Mouse (Mus musculus): Measurements from ENCODE around the gene Chst14. TPM values are rescaled to one million over a fixed set of nuclear protein-coding genes. Genes with fewer than 3 reads are reported as not detected.

Gene Chst14
- total and polyA plus RNA-seq, 3 experiments: 7.8 to 21.6 (median 15.7) TPM

DNA sequence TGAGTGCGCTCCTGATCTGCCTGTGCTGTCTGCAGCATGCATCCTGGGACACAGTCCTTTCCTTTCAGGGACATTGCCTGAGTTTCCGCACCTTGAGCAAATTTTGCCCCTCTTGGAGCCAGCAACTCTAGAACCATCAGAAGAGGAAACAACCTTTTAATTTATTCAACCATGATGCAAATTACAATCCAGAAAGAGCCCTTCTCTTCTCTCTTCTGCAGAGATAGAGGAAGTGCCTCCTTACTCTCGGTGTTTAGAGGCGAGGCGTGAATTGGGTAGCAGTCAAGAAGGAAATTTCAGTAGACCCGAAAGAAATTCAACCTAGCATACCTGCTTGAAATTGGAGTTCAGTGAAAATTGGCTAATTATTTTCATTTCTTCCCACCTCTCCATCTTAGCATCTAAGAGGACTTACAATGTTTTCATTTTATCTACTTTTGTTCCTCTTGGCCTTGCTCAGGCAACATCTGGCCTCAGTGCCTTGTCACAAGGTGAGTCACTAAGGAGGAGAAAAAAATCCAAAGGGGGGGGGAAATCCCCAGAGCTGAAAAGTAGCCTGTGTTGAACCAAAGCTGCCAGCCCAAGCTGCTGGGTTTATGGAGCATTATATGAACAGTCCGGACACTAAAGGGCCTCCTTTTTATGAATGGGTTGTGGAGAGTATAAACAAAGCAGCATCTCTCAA lies 20.7 kb upstream of the Chst14 start:
- DNase-seq: no peak

DNA sequence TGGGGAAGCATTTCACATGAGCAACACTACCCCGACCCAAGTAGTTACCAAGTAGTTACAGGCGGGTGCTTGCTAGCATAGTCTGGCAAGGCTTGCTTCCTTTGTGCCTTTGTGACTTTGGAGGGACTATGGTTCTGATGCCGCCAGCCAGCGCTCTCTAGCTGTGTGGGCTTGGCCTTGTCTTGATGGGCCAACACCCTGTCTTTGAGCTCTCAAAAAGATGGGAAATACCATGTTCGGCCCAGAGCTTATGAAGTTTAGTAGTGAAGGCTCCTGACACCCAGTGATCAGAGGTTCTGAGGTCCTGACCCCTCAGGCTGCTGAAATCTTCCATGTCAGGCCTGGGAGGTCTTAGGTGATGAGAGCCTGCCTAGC lies 20.2 kb upstream of the Chst14 start:
- no peak for DNase-seq

DNA sequence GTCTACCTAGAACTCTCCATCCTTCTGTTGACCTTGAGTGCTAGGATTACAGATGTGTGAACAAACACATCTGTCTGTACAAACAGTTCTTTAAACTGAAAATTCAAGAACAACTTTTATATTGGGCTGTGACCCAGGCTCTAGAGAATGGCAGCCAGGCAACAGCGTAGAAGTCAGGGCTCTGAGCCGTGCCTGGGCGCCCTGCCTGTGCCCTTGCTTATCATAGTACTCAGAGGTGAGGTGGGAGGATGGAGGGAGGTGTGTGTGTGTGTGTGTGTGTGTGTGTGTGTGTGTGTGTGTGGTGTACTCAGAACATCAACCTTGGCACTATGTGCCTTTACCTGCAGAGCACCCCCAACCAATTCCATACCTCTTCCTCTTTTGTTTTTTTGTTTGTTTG lies 18.5 kb upstream of the Chst14 start:
- no peak for DNase-seq

DNA sequence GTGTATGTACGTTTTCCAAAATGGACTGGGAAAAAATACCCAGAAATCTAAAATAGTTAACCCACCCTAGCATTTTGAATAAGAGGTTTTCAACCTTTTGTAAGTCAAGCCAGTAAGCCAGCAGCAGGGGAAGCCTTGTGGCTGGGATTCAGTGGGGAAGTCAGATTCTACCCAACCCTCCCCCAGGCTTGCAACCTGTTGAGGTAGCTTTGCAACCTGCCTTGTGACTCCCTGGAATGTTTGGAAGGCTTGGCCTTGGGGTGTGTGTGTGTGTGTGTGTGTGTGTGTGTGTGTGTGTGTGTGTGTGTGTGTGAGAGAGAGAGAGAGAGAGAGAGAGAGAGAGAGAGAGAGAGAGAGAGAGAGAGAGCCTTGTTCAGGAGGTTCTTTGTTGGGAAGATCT lies 17.1 kb upstream of the Chst14 start:
- no peak for DNase-seq

DNA sequence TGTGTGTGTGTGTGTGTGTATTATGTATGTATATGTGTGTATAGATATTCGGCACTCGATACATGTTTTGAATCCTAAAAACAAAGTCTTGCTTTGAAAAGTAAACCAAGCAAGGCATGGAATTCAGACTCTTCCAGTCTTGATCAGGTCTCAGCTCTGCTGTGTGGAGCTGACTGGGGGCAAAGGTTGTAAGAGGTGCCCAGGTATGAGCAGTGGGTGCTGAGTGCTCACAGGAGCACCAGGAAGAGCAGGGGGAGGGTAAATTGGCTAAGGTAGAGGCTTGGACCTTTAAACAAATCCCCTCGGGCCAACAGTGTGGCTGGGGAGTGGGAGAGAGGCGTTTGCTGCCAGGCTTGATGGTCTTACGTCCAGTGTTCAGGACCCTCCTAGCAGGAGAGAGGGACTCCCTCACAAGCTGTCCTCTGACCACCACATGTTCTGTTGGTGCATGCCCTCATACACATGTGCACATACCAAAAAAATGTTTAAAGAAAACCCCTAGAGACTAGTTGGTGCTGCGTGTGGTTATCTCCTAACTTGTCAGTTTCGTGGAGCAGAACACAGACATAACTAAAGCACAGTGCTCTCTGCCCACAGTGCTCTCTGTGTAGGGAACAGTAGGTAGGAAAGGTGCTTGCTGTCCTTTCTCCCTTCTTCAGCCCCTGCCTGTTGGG lies 15.6 kb upstream of the Chst14 start:
- no peak for DNase-seq

DNA sequence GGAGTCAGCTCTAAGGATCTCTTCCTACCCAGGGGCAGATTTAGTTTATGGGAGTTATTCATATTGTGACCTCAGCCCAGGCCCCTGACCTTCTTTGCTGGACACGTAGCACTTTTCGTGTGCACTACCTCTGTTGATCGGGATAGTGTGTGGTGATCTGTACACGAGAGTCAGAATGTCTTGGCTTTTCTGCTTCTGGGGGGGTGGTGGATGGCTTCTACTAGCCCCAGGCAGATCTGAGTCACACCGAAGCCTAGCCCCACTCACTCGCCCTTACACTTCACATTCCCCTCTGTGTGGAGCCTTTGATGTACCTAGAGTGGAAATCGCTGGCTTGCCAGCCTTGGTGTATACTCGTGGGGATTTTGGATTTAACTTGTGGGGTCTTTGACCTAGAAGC lies 13.6 kb upstream of the Chst14 start:
- no peak for DNase-seq

DNA sequence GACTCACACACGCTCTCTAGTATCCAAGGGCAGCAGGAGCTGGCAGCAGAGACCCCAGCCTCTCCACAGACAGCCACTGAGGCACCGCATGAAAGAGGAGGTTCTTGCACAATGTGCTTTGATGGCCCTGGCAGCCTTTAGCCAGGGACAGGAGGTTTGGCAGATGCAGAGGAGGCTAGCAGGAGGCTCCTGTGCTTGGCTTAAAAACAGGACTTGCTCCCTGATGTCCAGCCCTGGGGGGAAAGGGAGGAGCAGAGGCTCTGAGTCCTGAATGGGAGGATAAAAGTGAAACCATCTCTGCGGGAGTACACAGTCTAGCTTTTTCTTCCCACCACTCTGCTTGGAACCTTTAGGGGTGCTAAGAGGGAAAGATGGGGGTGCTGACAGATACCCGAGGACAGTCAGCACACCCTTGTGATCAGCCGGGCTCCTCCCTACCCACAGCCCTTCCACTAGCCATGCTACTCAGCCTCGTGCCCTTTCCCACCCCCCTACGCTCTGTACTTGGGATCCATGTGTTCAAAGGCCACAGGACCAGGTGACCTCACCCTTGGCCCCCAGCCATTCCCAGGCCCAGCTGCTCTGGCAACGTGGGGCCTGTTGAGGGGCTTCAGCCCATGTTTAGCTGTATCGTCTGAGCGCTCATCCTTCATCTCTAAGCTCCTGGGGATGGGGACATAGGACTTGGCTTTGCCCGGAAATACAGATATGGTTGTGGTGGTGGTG lies 12.6 kb upstream of the Chst14 start:
- peak; percentile 64 for DNase-seq

DNA sequence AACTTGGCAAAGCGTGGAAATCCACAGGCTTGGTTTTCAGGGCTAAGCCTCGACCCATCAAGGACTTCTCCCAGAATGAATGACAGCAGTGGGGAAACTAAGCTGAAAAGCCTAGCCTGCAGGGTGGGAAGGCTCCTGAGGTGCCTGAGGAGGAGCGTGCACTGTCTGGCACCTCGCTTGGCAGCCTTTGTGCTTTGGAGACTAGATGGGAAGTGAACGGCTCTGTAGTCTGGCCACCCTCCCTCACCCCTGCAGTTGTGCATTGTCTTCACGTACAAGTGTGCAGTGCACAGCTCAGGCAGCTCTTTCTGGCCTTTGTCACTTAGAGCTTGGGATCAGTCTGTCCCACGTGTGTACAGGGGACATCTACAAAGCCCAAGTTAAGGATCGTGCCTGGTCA lies 11.6 kb upstream of the Chst14 start:
- no peak for DNase-seq

DNA sequence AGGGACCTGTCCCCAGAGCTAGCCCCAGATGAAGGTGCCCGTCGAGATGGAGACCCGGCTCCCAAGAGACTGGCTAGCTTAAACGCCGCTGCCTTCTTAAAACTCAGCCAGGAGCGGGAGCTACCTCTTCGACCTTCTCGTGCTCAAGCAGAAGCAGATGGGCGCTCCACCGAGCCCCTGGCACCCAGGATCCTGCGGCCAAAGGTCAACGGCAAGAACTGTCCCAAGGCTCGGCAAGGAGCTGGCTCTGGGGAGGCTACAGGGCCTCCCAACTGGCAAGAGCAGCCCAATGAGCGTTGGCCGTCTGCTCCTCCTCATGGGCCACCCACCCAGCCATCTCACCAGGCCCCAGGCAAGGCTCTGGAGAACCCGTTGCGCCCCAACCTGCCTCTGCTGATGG lies 9.9 kb upstream of the Chst14 start:
- DNase-seq: no peak

DNA sequence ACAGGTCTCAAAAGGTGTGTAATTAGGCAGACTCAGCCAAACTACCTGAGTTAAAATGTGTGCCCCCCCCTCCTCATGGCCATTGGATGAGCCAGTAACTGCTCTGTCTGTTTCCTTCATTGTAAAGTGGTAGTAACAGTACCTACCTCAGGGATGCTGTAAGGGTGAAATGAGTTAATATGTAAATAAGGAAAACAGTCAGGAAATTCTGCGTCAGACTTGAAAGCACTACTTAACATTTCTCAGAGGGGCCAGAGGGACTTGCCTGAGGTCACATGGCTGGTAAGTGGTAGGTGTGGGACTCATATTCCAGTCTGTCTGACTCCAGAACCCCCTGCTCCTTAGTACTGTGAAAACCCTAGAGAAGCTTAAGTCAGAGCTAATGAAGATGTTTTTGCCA lies 7.8 kb upstream of the Chst14 start:
- no peak for DNase-seq

DNA sequence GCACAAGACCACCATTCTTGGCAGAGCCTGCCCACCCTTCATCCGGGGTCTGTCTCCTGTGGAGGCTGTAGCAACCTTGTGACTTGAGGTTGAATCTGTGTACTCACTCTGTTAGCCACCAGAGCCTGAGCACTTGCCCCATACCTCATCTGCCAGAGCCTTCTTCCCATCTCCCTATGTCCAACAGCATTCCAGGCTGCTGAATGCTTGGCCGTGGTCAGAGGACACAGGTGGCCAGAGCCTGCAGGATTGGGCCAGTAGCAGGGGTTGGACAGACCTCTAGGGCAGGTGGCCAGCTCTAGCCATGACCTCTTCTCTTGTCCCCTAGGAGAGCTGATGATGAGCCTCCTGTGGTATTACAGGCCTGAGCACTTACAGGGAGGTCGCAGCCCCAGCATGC lies 5.9 kb upstream of the Chst14 start:
- DNase-seq: no peak

DNA sequence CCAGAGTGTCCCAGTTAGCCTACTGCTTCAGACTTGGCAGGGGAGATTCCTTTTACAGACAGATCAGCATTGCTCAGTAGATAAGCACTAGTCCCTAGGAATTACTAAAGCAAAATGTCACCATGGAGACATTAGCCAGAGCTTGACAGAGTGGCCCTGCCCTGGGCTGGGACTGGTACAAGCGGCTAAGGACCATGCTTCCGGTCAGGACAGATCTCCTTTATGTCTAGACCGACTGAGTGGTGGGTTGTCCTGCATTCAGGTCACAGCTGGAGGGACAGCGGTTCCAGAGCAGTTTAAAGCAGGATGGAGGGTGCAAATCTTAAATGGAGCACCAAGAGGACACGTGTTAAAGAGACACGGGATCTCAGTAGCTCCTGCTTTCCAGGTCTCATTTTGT lies 344 bp upstream of the Chst14 start:
- no peak for DNase-seq

DNA sequence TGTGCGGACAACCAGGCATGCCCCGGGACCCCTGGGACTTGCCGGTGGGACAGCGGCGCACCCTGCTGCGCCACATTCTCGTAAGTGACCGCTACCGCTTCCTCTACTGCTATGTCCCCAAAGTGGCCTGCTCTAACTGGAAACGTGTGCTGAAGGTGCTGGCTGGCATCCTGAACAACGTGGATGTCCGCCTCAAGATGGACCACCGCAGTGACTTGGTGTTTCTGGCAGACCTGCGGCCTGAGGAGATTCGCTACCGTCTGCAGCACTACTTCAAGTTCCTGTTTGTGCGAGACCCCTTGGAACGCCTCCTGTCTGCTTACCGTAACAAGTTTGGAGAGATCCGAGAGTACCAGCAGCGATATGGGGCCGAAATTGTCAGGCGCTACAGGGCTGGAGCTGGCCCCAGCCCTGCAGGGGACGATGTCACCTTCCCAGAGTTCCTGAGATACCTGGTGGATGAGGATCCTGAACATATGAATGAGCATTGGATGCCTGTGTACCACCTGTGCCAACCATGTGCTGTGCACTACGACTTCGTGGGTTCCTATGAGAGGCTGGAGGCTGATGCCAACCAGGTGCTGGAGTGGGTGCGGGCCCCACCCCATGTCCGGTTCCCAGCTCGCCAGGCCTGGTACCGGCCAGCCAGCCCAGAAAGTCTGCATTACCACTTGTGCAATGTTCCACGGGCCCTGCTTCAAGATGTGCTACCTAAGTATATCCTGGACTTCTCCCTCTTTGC lies 873 bp downstream of the Chst14 start:
- no peak for DNase-seq

DNA sequence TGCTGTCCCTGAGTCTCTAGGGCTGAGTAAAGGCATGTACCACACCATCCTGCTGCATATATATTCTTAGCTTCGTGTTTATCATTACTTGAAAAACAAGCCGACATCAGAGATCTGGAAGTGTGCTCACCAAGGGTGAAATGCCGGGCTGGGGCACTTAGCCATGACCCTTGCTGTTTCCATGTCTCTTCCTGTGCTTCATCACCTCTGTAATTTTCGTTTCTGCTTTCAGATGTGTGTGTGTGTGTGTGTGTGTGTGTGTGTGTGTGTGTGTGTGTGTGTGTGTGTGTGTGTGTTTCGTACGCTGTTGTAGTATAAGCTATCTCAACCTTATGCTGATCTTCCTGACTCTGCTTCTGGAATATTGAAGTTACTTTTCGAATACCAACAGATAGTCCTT lies 15.0 kb downstream of the Chst14 start:
- DNase-seq: no peak

DNA sequence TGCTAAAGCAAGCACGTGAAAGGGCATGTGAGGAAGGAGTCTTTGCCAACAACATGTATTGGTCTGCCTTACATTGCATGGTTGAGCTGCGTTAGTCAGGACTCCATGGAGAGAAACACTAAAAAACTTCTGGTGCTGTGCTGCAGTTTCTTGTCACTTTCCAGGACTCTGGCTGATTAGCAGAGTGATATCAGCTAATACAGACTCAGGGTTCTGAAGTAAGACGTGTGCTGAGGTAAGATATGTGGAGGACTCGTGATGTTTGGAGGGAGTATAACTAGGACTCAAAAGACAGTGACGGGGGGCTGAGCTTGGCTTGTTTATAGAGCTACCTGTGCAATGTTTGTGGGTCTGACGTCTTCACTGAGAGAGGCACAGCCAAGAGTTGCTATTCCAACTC lies 16.9 kb downstream of the Chst14 start:
- DNase-seq: no peak

DNA sequence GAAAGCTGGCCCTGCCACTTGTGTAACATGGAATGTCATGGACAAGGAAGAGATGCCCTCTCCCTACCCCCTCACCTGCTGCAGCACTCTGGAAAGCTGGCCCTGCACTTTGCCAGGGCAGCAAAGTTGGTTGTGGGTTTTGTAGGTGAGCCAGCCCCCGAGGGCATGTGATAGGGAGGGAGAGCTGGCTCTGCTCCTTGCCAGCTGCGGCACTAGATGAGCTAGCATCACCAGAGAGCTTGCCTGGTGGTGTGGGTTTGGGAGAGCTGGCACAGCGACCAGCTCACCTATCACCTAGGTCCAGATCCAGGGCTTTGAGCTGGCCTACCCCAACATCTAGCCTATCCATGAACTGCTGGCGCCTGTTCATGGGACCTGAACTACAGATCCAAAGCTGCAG lies 22.5 kb downstream of the Chst14 start:
- no peak for DNase-seq

DNA sequence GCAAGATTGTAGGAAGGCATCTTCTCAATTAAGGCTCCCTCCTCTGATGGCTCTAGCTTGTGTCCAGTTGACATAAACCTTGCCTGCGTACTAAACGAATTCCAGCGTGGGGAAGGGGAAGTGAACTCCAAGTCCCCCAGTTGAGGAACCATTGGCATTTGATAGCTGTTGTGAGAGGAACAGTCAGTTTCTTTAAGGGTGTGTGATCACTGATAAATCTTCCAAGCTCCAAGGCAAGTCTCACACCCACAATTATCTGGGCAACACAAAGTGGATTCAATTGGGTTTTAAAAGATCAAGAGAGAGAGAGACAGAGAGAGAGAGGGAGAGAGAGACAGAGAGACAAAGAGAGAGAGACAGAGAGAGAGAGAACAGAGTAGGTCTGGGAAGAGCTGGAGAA lies 23.4 kb downstream of the Chst14 start:
- DNase-seq: no peak

DNA sequence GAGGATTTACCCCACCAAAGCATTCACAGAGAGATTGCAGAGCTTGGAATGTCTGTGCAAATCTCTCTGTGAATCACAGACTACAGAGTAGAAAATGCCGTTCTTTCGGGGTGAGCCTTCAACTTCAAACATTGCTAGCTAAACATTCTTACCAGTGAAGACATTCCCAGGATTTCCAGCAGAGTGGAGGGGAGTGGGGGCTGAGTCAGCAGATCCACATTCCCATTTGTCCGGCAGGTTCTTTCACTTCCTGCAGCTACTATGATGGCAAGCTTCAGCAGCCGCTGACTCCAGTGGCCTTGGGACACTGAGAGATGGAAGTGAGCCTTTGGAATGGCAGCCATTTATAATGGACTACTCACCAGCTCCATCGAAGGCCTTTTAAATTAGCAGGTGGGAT lies 30.2 kb downstream of the Chst14 start:
- DNase-seq: peak; percentile 37

DNA sequence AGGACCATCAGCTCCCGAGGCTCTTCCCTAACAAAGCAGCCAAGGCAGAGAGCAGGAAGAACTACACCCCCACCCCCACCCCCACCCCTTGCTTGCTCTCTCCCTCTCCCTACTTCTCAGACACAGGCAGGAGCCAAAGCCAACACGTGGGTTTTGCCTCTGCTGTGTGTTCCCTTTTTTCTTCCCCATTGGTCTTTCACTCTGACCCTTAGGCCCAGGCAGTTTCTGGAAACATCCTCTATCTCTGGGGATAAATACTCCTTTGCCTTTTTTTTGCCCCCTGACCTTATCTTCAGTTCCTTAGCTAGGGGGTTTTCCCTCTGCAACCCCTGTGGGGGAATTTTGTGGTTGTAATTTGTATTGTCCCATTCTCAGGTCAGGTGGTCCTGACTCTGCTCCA lies 33.3 kb downstream of the Chst14 start:
- no peak for DNase-seq

DNA sequence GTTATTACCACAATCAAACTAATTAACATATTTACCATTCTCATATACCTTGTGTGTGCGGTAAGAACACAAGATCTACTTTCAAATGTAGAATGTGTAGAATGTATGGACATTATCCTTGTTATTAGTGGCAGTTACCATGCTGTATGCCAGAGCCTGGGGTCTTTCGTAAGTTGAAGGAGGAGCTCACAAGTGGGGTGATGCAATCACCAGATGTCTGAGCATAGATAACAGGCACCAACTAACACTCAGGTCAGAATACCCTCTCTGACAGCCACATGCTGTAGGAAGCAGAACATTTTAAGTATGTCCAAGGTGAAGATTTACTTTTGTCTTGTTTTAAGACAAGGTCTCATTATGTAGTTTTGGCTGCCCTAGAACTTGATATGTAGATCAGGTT lies 34.1 kb downstream of the Chst14 start:
- DNase-seq: no peak

DNA sequence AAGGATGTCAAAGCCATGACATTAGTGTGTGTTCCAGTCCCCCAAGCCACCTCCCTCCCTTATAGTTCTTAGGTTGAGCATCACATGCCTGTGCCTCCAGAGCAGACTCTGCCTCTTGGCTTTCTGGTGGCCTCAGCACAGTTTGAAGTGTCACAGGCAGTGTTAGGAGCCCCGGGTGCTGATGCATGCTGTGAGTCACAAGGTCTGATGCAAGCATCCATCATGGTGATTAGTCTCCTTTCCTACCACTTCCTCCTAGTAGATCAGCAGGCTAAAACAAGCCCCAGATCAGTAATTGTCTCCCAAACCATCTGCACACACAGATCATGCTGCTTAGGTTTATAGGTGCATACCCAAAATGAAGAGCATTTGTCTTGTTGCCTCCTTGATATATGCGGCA lies 35.2 kb downstream of the Chst14 start:
- DNase-seq: peak; percentile 85

DNA sequence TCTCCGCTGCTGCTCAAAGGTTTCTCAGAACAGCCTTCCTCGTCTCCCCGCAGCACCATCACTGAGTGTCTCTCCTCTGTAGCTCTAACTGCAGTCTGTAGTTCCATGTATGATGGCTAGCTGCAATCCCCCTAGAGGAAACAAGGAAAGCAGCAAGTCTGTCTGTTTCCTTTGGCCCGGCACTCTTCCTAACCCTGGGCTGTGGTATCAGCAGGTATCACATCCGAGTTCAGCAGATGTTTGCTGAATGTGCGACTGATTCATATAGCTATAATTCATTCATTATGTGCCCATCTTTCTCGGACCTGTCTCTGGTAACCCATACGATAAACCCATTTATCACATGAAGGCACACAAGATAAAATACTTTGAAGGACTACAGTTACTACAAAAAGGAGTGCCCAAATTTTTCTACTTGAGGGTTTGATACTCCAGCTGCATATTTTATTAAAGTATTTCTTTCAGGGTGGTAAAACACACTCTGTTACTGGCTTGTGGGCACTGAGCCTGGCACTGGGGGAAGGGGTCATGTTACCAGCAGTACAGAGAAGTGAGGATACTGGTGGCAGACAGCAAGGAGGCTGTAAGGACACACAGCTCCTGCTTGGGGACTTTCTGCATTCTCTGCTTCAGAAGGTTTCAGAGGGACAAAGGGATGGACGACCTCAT lies 36.8 kb downstream of the Chst14 start:
- DNase-seq: no peak

DNA sequence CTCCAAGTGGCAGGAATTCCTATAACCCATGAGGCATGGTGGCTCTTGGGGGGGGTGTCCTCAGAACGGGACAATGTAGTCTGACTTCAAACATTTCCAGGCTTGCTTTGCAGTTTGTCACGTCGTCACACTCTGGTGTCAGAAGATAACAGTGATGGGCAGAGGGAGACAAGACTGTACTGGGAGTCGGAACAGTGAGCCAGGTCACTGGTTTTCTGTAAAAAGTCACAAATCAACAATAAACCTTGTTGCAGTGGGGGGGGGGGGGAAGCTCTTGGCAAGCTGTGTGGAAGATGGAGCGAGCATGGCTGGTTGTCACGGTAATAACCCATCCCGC lies 37.3 kb downstream of the Chst14 start:
- DNase-seq: no peak
